Mouse (Mus musculus) embryonic facial prominence, embryonic 12.5 days (tissue): ENCODE data around the gene Cep70. TPM values are rescaled to one million over a fixed set of nuclear protein-coding genes. Genes with fewer than 3 reads are reported as not detected.
A peak's percentile ranks its signal among the peaks of the same experiment; 100 is the strongest.

Source experiments
- ATAC-seq: fragments of 200-750 bp; cut with Nextera tagmentation; 2 replicates; pipeline ENCODE4 v1.8.0; 2017; ENCODE audit not compliant: insufficient number of reproducible peaks, insufficient read depth, low FRiP score, low TSS enrichment
- H3K27ac ChIP-seq: fragments of 300-500 bp; sonication (generic); 2 replicates; pipeline ENCODE4 v1.5.1; 2016; ENCODE audit warnings: mild to moderate bottlenecking
- H3K27me3 ChIP-seq: fragments of 300-500 bp; sonication (generic); 2 replicates; pipeline ENCODE4 v1.6.1; 2016; ENCODE audit warnings: mild to moderate bottlenecking, moderate library complexity
- H3K36me3 ChIP-seq: fragments of 300-500 bp; sonication (generic); 2 replicates; pipeline ENCODE4 v1.6.1; 2016; ENCODE audit warnings: mild to moderate bottlenecking
- H3K4me1 ChIP-seq: fragments of 300-500 bp; sonication (generic); 2 replicates; pipeline ENCODE4 v1.6.1; 2016
- H3K4me2 ChIP-seq: fragments of 300-500 bp; sonication (generic); replicated peaks from 2 replicates; pipeline ENCODE4 v1.6.1; 2016; ENCODE audit warnings: mild to moderate bottlenecking, moderate library complexity
- H3K4me3 ChIP-seq: fragments of 300-500 bp; sonication (generic); 2 replicates; pipeline ENCODE4 v1.5.1; 2016; ENCODE audit warnings: mild to moderate bottlenecking
- H3K9ac ChIP-seq: fragments of 300-500 bp; sonication (generic); 2 replicates; pipeline ENCODE4 v1.6.1; 2016; ENCODE audit warnings: mild to moderate bottlenecking, moderate library complexity
- H3K9me3 ChIP-seq: fragments of 300-500 bp; sonication (generic); 2 replicates; pipeline ENCODE4 v1.6.1; 2016; ENCODE audit warnings: mild to moderate bottlenecking, moderate library complexity
- WGBS: fragments of 180-500 bp; shearing (Covaris S2); methylation state at CpG from one replicate; pipeline ENCODE4 v1.1.7; 2016; 5-methylcytosine and 5-hydroxymethylcytosine counted together
- polyA plus RNA-seq: library from polyadenylated mRNA; unstranded; fragments of >200 nt; fragmentation: Nextera tagmentation; extraction: Ambion mirVana; gene quantifications from 2 replicates; pipeline ENCODE4 v1.2.1, GENCODE M21; 2016

Cep70 gene
- polyA plus RNA-seq, 1 experiment from 2014 or later = 51.4 TPM

GRCm38 (mm10) chr9:99242533-99243189 is 506 bp upstream of the Cep70 start:
- Histone ChIP-seq H3K27ac (no peak overlapping the region), H3K4me3 (peak overlapping the region; percentile 89), H3K4me2 (peak overlapping the region; percentile 76), H3K4me1 (peaks cover 7% of the 10 kb centered on the region), H3K9ac (peak overlapping the region; percentile 31), H3K36me3 (no peaks in the 10 kb centered on the region), H3K27me3 (no peaks in the 10 kb centered on the region), H3K9me3 (no peaks in the 10 kb centered on the region)
- 7% methylated on average over 17 of the region's 17 CpGs for WGBS
- no peak for ATAC-seq

- no peak for ATAC-seq
- no peaks in the 10 kb centered on the region for H3K9me3 ChIP-seq
- H3K36me3 ChIP-seq = 0 out of 2 replicates have a peak, but pooled peaks cover 5% of the 10 kb centered on the region
- peak overlapping the region; percentile 78; the same call in 1 of the 2 replicates for H3K27ac ChIP-seq
- WGBS = 2% methylated on average over 10 of the region's 10 CpGs
- H3K4me3 ChIP-seq = peak overlapping the region; percentile 89
- no peaks in the 10 kb centered on the region for H3K27me3 ChIP-seq
- H3K4me2 ChIP-seq = peak overlapping the region; percentile 76
- H3K9ac ChIP-seq = peak overlapping the region; percentile 72
- peaks cover 7% of the 10 kb centered on the region for H3K4me1 ChIP-seq
Observed at GRCm38 (mm10) chr9:99243895-99244293, 727 bp downstream of the Cep70 start.

GRCm38 (mm10) chr9:99248304-99248703 is 5.1 kb downstream of the Cep70 start:
- WGBS = 55% methylated on average over 8 of the region's 8 CpGs
- H3K27ac ChIP-seq = no peak overlapping the region
- H3K4me3 ChIP-seq = no peak overlapping the region
- no peak overlapping the region for H3K9ac ChIP-seq
- ATAC-seq = no peak
- H3K4me2 ChIP-seq = no peak overlapping the region
- no peaks in the 10 kb centered on the region for H3K9me3 ChIP-seq
- H3K27me3 ChIP-seq = no peaks in the 10 kb centered on the region
- H3K36me3 ChIP-seq = peaks cover 9% of the 10 kb centered on the region
- 0 out of 2 replicates have a peak, but pooled peaks cover 3% of the 10 kb centered on the region for H3K4me1 ChIP-seq

- WGBS = 94% methylated on average over 4 of the region's 4 CpGs
- ATAC-seq = no peak
Observed at GRCm38 (mm10) chr9:99248906-99249305, 5.7 kb downstream of the Cep70 start.

GRCm38 (mm10) chr9:99253861-99254260 is 10.7 kb downstream of the Cep70 start:
- H3K9me3 ChIP-seq = no peaks in the 10 kb centered on the region
- H3K36me3 ChIP-seq = peaks cover 35% of the 10 kb centered on the region
- WGBS = 89% methylated on average over 10 of the region's 10 CpGs
- H3K4me2 ChIP-seq = no peak overlapping the region
- no peaks in the 10 kb centered on the region for H3K27me3 ChIP-seq
- no peaks in the 10 kb centered on the region for H3K4me1 ChIP-seq
- H3K9ac ChIP-seq = no peak overlapping the region
- H3K4me3 ChIP-seq = no peak overlapping the region
- no peak overlapping the region for H3K27ac ChIP-seq
- no peak for ATAC-seq

More at GRCm38 (mm10) chr9:99248906-99249305, 5.7 kb downstream of the Cep70 start:
- Histone ChIP-seq H3K9ac (no peak overlapping the region), H3K9me3 (no peaks in the 10 kb centered on the region), H3K36me3 (peaks cover 9% of the 10 kb centered on the region), H3K27me3 (no peaks in the 10 kb centered on the region), H3K4me2 (no peak overlapping the region), H3K27ac (no peak overlapping the region), H3K4me1 (0 out of 2 replicates have a peak, but pooled peaks cover 3% of the 10 kb centered on the region), H3K4me3 (no peak overlapping the region)

GRCm38 (mm10) chr9:99256206-99256605 is 13.0 kb downstream of the Cep70 start:
- Histone ChIP-seq H3K9me3 (no peaks in the 10 kb centered on the region), H3K27me3 (no peaks in the 10 kb centered on the region), H3K9ac (no peak overlapping the region), H3K36me3 (peaks cover 37% of the 10 kb centered on the region), H3K4me1 (no peaks in the 10 kb centered on the region), H3K27ac (no peak overlapping the region), H3K4me3 (no peak overlapping the region), H3K4me2 (no peak overlapping the region)
- ATAC-seq = no peak
- WGBS = 91% methylated on average over 1 of the region's 1 CpGs

- Histone ChIP-seq H3K4me1 (no peaks in the 10 kb centered on the region), H3K4me2 (no peak overlapping the region), H3K4me3 (no peak overlapping the region), H3K9me3 (no peaks in the 10 kb centered on the region), H3K27ac (no peak overlapping the region), H3K36me3 (peaks cover 37% of the 10 kb centered on the region), H3K27me3 (no peaks in the 10 kb centered on the region), H3K9ac (no peak overlapping the region)
- WGBS = 85% methylated on average over 3 of the region's 3 CpGs
- ATAC-seq = no peak
Observed at GRCm38 (mm10) chr9:99256821-99257220, 13.7 kb downstream of the Cep70 start.

GRCm38 (mm10) chr9:99258891-99259290 is 15.7 kb downstream of the Cep70 start:
- no peaks in the 10 kb centered on the region for H3K27me3 ChIP-seq
- 77% methylated on average over 5 of the region's 5 CpGs for WGBS
- peaks cover 49% of the 10 kb centered on the region for H3K36me3 ChIP-seq
- H3K27ac ChIP-seq = no peak overlapping the region
- no peak for ATAC-seq
- no peak overlapping the region for H3K9ac ChIP-seq
- H3K4me3 ChIP-seq = no peak overlapping the region
- no peaks in the 10 kb centered on the region for H3K9me3 ChIP-seq
- H3K4me2 ChIP-seq = no peak overlapping the region
- no peaks in the 10 kb centered on the region for H3K4me1 ChIP-seq

- H3K4me3 ChIP-seq = no peak overlapping the region
- H3K9me3 ChIP-seq = no peaks in the 10 kb centered on the region
- no peak overlapping the region for H3K27ac ChIP-seq
- no peaks in the 10 kb centered on the region for H3K4me1 ChIP-seq
- ATAC-seq = no peak
- H3K27me3 ChIP-seq = no peaks in the 10 kb centered on the region
- H3K4me2 ChIP-seq = no peak overlapping the region
- 80% methylated on average over 5 of the region's 5 CpGs for WGBS
- no peak overlapping the region for H3K9ac ChIP-seq
- H3K36me3 ChIP-seq = peaks cover 24% of the 10 kb centered on the region
Observed at GRCm38 (mm10) chr9:99304296-99304695, 61.1 kb downstream of the Cep70 start.

GRCm38 (mm10) chr9:99306226-99306625 is 63.1 kb downstream of the Cep70 start:
- WGBS = 83% methylated on average over 6 of the region's 6 CpGs
- ATAC-seq = no peak
- Histone ChIP-seq H3K9ac (no peak overlapping the region), H3K4me3 (no peak overlapping the region), H3K27me3 (no peaks in the 10 kb centered on the region), H3K9me3 (no peaks in the 10 kb centered on the region), H3K4me2 (no peak overlapping the region), H3K27ac (no peak overlapping the region), H3K4me1 (no peaks in the 10 kb centered on the region), H3K36me3 (peaks cover 25% of the 10 kb centered on the region)

- Histone ChIP-seq H3K9ac (no peak overlapping the region), H3K9me3 (no peaks in the 10 kb centered on the region), H3K4me1 (no peaks in the 10 kb centered on the region), H3K36me3 (no peaks in the 10 kb centered on the region), H3K27me3 (no peaks in the 10 kb centered on the region), H3K4me2 (no peak overlapping the region), H3K4me3 (no peak overlapping the region), H3K27ac (no peak overlapping the region)
- 63% methylated on average over 8 of the region's 8 CpGs for WGBS
- no peak for ATAC-seq
Observed at GRCm38 (mm10) chr9:99319343-99319951, 76.3 kb downstream of the Cep70 start.

GRCm38 (mm10) chr9:99320006-99320405 is 76.8 kb downstream of the Cep70 start:
- Histone ChIP-seq H3K36me3 (no peaks in the 10 kb centered on the region), H3K9ac (no peak overlapping the region), H3K27ac (no peak overlapping the region), H3K4me3 (no peak overlapping the region), H3K4me1 (no peaks in the 10 kb centered on the region), H3K9me3 (no peaks in the 10 kb centered on the region), H3K4me2 (no peak overlapping the region), H3K27me3 (no peaks in the 10 kb centered on the region)
- no peak for ATAC-seq
- WGBS = 82% methylated on average over 8 of the region's 8 CpGs
